Mouse (Mus musculus) intestine, postnatal 0 days (tissue): Measurements from ENCODE around the gene Orc3. TPM values are rescaled to one million over a fixed set of nuclear protein-coding genes. Genes with fewer than 3 reads are reported as not detected.

ENCODE experiments used
- ATAC-seq: fragments of 200-750 bp; cut with Nextera tagmentation; 2 replicates; pipeline ENCODE4 v1.8.0; 2017; ENCODE audit warnings: mild to moderate bottlenecking, moderate TSS enrichment, moderate library complexity
- H3K27ac ChIP-seq: fragments of 300-500 bp; sonication (generic); 2 replicates; pipeline ENCODE4 v1.5.1; 2014; ENCODE audit warnings: mild to moderate bottlenecking, low read depth, low read length, moderate library complexity
- H3K27me3 ChIP-seq: fragments of 300-500 bp; sonication (generic); replicated peaks from 2 replicates; pipeline ENCODE4 v1.6.1; 2014; ENCODE audit warnings: low read length, mixed read lengths; ENCODE audit not compliant: control insufficient read depth, insufficient read depth
- H3K36me3 ChIP-seq: fragments of 300-500 bp; sonication (generic); 2 replicates; pipeline ENCODE4 v1.6.1; 2014; ENCODE audit warnings: mild to moderate bottlenecking, moderate library complexity; ENCODE audit not compliant: control insufficient read depth, insufficient read depth
- H3K4me1 ChIP-seq: fragments of 300-500 bp; sonication (generic); replicated peaks from 2 replicates; pipeline ENCODE4 v1.6.1; 2014; ENCODE audit warnings: antibody characterized with exemption, low read length, mixed read lengths; ENCODE audit not compliant: control insufficient read depth, insufficient read depth
- H3K4me2 ChIP-seq: fragments of 300-500 bp; sonication (generic); replicated peaks from 2 replicates; pipeline ENCODE4 v1.6.1; 2014; ENCODE audit warnings: low read depth, mild to moderate bottlenecking, moderate library complexity
- H3K4me3 ChIP-seq: fragments of 300-500 bp; sonication (generic); 2 replicates; pipeline ENCODE4 v1.5.1; 2014; ENCODE audit warnings: low read depth, low read length
- H3K9ac ChIP-seq: fragments of 300-500 bp; sonication (generic); 2 replicates; pipeline ENCODE4 v1.6.1; 2014; ENCODE audit warnings: mild to moderate bottlenecking, low read depth, low read length
- H3K9me3 ChIP-seq: fragments of 300-500 bp; sonication (generic); 2 replicates; pipeline ENCODE4 v1.6.1; 2016; ENCODE audit warnings: mixed run types; ENCODE audit not compliant: control insufficient read depth
- CTCF ChIP-seq: sonication (generic); IDR thresholded peaks from 2 replicates; pipeline ENCODE4 v1.5.1; 2016; ENCODE audit warnings: low read depth, mild to moderate bottlenecking, control low read depth, antibody characterized with exemption, moderate library complexity
- WGBS: fragments of 180-500 bp; shearing (Covaris S2); extraction: QIAGEN DNeasy Blood & Tissue Kit; methylation state at CpG from one replicate; pipeline ENCODE4 v1.1.7; 2014; 5-methylcytosine and 5-hydroxymethylcytosine counted together
- polyA plus RNA-seq: library from polyadenylated mRNA; unstranded; fragments of >200 nt; fragmentation: Nextera tagmentation; extraction: Ambion mirVana; gene quantifications from 2 replicates; pipeline ENCODE4 v1.2.1, GENCODE M21; 2015

Orc3 gene
- polyA plus RNA-seq, 1 experiment from 2014 or later = 28.3 TPM

DNA sequence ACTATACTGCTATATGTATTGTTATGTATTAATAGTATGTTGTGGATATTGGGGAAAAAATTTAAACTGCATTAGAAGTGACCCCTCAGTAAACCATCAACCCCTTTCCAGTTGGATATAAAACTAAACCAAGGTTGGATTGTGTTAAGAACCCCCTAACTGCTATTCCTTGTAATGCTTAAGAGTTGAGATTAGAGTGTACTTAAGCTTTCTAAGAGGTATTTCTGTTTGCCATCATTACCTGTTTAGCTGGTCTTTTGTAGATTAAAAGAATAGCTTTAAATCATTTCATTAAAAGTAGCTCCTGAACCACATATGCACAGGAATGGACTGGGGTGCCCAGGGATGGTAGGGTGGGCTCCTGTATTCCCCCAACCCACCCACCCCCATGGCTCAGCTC lies 30.0 kb upstream of the Orc3 start:
- no peaks in the 10 kb centered on the region for H3K9me3 ChIP-seq
- H3K4me2 ChIP-seq = no peak overlapping the region
- H3K4me1 ChIP-seq = no peaks in the 10 kb centered on the region
- H3K9ac ChIP-seq = no peak overlapping the region
- peaks cover 53% of the 10 kb centered on the region for H3K36me3 ChIP-seq
- no peak overlapping the region for H3K4me3 ChIP-seq
- H3K27me3 ChIP-seq = no peaks in the 10 kb centered on the region
- no peak for TF ChIP-seq CTCF
- no peak for ATAC-seq
- no peak overlapping the region for H3K27ac ChIP-seq

DNA sequence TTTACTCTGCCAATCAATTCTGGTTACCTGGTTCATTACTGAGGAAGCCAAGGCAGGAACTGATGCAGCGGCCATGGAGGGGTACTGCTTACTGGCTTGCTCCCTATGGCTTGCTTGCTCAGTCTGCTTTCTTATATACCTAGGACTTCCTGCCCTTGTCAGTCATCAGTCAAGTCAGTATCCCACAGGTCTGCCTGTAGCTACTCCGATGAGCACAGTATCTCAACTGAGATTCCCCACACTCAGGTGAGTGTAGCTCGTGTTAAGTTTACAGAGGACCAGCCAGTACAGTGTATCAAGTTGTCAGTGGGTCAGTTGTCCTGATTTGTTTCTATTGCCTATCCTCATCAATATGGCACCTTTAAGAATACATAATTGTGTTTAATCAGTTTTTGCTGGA lies 26.0 kb upstream of the Orc3 start:
- ATAC-seq = no peak
- Histone ChIP-seq H3K36me3 (peaks cover 29% of the 10 kb centered on the region), H3K4me1 (no peaks in the 10 kb centered on the region), H3K27me3 (no peaks in the 10 kb centered on the region), H3K4me2 (no peak overlapping the region), H3K27ac (no peak overlapping the region), H3K9ac (no peak overlapping the region), H3K4me3 (no peak overlapping the region), H3K9me3 (no peaks in the 10 kb centered on the region)
- TF ChIP-seq CTCF = no peak
- WGBS = 96% methylated on average over 3 of the region's 3 CpGs

DNA sequence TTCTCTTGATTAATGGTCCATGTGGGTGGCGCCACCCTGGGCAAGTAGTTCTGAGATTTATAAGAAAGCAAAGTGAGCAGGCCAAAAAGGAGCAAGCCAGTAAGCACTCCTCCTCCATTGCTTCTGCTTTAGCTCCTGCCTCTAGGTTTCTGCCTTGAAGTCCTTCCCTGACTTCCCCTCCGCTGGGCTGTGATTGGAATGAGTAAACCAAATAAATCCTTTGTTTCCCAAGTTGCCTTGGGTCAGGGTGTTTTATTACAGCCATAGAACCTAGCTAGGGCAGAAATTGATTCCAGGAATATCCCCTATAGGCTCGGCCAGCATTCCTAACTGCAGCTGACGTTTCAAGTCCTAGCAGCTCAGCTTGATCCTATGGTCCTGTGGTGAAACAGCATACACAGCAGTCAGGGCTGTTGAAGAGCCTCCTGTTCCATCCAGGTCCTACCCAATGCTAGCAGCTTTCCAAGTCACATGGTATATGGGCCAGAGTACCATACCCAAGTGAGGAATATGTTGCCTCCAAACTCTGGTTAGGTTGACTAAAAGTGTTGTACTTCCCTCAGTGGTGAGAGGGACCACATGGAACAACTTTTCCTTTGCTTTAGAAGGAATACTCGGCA lies 25.1 kb upstream of the Orc3 start:
- H3K27ac ChIP-seq = no peak overlapping the region
- no peaks in the 10 kb centered on the region for H3K4me1 ChIP-seq
- H3K36me3 ChIP-seq = peaks cover 21% of the 10 kb centered on the region
- 84% methylated on average over 5 of the region's 5 CpGs for WGBS
- no peaks in the 10 kb centered on the region for H3K27me3 ChIP-seq
- no peak overlapping the region for H3K9ac ChIP-seq
- H3K9me3 ChIP-seq = no peaks in the 10 kb centered on the region
- no peak for ATAC-seq
- no peak overlapping the region for H3K4me2 ChIP-seq
- H3K4me3 ChIP-seq = no peak overlapping the region
- TF ChIP-seq CTCF = no peak

DNA sequence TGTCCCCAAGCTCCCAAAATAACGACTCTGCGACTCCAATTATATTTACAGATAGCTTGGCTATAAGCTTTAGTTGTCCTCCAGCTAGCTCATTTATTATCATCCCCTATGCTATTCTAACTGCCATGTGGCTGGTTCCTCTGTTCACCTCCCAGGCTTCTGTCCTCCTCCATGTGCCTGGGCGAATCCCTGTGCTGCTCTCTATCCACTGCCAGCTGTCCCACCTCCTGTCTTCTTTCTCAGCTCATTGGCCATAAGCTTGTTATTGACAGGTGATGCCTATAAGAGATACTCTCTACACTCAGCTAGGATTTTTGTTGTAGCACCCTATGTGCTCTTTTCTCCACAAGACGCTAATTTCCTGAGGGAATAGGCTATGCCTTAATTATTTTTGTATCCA lies 23.1 kb upstream of the Orc3 start:
- H3K4me1 ChIP-seq = no peaks in the 10 kb centered on the region
- ATAC-seq = no peak
- H3K27ac ChIP-seq = no peak overlapping the region
- H3K27me3 ChIP-seq = no peaks in the 10 kb centered on the region
- H3K9me3 ChIP-seq = no peaks in the 10 kb centered on the region
- WGBS = 81% methylated on average over 4 of the region's 4 CpGs
- H3K36me3 ChIP-seq = peaks cover 24% of the 10 kb centered on the region
- no peak overlapping the region for H3K4me2 ChIP-seq
- H3K4me3 ChIP-seq = no peak overlapping the region
- no peak overlapping the region for H3K9ac ChIP-seq
- no peak for TF ChIP-seq CTCF

DNA sequence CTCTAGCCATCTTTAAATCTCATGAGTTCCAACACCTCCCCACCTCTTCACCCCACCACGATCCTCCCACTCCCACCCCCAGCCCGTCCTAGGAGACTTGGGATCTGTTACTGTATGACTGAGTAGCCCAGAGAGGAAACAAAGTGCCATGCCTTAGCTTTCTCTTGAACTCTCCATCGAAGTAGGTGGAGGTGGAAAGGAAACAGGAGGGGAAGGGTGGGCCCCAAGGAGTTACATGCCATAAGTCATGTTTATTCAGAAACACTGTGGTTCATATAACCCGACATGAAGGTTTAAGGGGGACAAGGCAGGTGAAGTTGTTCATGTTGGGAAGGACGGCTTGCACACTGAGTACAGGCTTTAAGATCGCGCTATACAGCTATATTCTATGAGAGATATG lies 22.6 kb upstream of the Orc3 start:
- Histone ChIP-seq H3K27ac (no peak overlapping the region), H3K4me2 (no peak overlapping the region), H3K27me3 (no peaks in the 10 kb centered on the region), H3K9me3 (no peaks in the 10 kb centered on the region), H3K9ac (no peak overlapping the region), H3K4me3 (no peak overlapping the region), H3K4me1 (no peaks in the 10 kb centered on the region), H3K36me3 (peaks cover 23% of the 10 kb centered on the region)
- no peak for ATAC-seq
- no peak for TF ChIP-seq CTCF
- WGBS = 91% methylated on average over 7 of the region's 7 CpGs

DNA sequence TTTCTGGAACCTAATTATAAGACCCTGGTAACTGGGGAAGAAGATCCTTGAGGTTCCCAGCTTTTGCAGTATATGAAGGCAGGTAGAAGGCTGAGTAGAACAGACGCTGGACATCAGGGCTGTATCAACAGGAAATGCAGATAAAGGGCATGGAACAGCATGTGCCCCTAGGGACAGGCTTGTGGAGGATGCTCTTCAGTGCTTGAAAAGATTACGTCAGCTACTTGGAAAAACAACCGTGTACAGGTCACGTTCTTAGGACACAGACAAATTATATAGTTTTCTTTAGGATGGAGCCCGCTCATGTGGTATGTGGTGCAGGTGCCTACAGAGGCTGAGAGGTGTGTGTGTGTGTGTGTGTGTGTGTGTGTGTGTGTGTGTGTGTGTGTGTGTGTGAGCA lies 21.3 kb upstream of the Orc3 start:
- Histone ChIP-seq H3K9me3 (no peaks in the 10 kb centered on the region), H3K36me3 (peaks cover 32% of the 10 kb centered on the region), H3K4me3 (no peak overlapping the region), H3K4me1 (no peaks in the 10 kb centered on the region), H3K27ac (no peak overlapping the region), H3K4me2 (no peak overlapping the region), H3K9ac (no peak overlapping the region), H3K27me3 (no peaks in the 10 kb centered on the region)
- WGBS = 77% methylated on average over 5 of the region's 5 CpGs
- no peak for ATAC-seq
- no peak for TF ChIP-seq CTCF

DNA sequence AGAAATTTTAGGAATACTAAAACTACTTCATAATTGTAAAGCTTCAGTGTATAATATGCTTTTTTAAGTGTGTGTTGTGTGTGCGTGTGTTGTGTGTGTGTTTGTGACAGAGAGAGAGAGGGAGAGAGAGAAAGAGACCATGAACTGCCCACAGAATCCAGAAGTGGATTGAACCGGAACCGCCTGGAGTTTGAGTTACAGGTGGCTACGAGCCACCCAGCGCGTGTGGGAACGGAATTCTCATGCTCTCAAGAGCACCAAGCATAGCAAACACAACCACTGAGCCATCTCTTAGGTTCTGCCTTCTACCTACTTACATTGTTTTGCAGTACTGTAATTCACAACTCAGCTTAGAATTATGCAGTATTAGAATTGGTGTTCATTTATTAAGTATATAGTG lies 19.4 kb upstream of the Orc3 start:
- ATAC-seq = no peak
- Histone ChIP-seq H3K36me3 (peaks cover 24% of the 10 kb centered on the region), H3K4me1 (no peaks in the 10 kb centered on the region), H3K27ac (no peak overlapping the region), H3K9me3 (no peaks in the 10 kb centered on the region), H3K9ac (no peak overlapping the region), H3K27me3 (no peaks in the 10 kb centered on the region), H3K4me3 (no peak overlapping the region), H3K4me2 (no peak overlapping the region)
- WGBS = 95% methylated on average over 7 of the region's 7 CpGs
- no peak for TF ChIP-seq CTCF
